Mouse (Mus musculus): ENCODE results near the gene Grik5. TPM values are rescaled to one million over a fixed set of nuclear protein-coding genes. Genes with fewer than 3 reads are reported as not detected.
A peak's percentile ranks its signal among the peaks of the same experiment; 100 is the strongest.

Gene Grik5
- total RNA-seq, 2 experiments from 2014 or later, result 2.4 to 3.1 TPM

DNA sequence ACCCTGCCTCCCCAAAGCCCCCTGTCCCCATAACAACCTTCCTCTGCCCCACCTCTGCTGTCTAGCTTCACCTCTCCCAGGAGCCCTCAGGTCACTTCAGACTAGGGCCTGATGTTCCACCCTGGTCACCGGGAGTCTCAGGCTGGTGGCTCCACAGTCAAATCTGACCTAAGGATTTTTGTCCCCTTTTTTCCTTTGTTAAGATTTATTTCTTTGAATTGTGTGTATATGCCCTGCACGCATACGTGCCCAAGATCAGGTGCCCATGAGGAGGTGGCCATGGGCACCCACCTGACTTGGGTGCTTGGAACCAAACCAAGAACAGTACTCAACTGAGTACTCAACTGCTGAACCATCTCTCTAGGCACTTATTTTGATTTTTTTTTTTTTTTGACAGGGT, 101.8 kb downstream of the Grik5 start:
- DNase-seq, result no peak
- intact Hi-C loops (cut with DNase I), result loop anchor here (2.0 kb wide), 1 partner anchor 86 kb away; the partner anchor contains the start of gene Rps19
- H3K4me3 ChIP-seq, result no peak overlapping the region
- no peak for TF ChIP-seq CTCF (IDR thresholded peaks at IDR 0.05)
- H3K27ac ChIP-seq, result no peak overlapping the region

DNA sequence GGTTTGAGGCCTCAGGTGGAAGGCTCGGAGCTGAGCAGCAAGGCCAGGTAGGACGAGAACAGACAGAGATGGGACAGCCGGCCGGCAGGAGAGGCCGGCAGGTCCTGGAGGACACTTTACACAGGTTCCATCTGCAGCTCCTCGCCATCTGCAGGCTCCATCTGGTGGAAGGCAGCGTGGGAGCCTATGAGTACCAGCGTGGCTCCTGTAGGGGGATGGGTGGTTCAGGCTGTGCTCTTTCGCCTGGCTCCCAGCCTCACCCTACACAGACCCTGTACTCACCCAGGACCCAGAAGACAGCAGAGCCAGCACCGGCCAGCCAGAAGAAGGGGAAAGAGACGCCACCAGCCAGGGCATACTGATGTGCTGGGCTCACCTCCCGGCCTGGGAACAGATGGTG, 102.3 kb downstream of the Grik5 start:
- TF ChIP-seq CTCF (IDR thresholded peaks at IDR 0.05), result no peak
- DNase-seq, result no peak
- H3K4me3 ChIP-seq, result no peak overlapping the region
- H3K27ac ChIP-seq, result no peak overlapping the region
- intact Hi-C loops (cut with DNase I), result loop anchor here (2.0 kb wide), 1 partner anchor 85 kb away; the partner anchor contains the start of gene Rps19

DNA sequence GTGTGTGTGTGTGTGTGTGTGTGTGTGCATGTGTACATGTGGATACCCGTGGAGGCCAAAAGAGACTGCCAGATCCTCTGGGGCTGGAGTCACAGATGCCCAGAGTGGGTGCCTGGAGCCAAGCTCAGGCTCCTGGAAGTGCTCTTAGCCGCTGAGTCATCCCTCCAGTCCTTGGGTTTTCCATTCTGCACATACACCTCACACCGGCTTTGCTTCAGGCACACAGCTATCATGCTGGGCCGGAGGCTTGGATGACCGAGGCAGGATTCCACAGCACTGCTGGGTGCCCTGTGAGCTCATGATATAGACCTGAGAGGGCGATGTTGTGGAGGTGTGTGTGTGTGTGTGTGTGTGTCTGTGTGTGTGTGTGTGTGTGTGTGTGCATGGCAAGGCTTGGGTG, 103.7 kb downstream of the Grik5 start:
- intact Hi-C loops (cut with DNase I), result no loop called here
- TF ChIP-seq CTCF (IDR thresholded peaks at IDR 0.05), result no peak
- no peak overlapping the region for H3K4me3 ChIP-seq
- no peak overlapping the region for H3K27ac ChIP-seq
- DNase-seq, result no peak

DNA sequence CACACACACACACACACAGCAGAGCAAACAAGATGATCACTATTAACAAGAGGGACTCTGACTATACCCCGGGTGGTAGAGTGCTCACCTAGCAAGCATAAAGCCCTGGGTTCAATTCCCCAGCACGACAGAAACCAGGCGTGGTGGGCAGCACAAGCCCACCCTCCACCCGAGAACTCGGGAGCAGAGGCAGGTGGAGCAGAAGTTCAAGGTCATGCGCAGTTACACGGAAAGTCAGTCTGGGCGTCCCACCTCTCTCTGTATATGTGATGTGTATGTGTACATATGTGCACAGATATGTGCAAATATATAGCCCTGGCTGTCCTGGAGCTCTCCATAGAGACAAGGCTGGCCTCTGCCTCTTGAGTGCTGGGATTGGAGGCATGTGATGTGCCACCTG, 104.2 kb downstream of the Grik5 start:
- DNase-seq, result no peak
- H3K4me3 ChIP-seq, result no peak overlapping the region
- intact Hi-C loops (cut with DNase I), result no loop called here
- no peak overlapping the region for H3K27ac ChIP-seq
- no peak for TF ChIP-seq CTCF (IDR thresholded peaks at IDR 0.05)

DNA sequence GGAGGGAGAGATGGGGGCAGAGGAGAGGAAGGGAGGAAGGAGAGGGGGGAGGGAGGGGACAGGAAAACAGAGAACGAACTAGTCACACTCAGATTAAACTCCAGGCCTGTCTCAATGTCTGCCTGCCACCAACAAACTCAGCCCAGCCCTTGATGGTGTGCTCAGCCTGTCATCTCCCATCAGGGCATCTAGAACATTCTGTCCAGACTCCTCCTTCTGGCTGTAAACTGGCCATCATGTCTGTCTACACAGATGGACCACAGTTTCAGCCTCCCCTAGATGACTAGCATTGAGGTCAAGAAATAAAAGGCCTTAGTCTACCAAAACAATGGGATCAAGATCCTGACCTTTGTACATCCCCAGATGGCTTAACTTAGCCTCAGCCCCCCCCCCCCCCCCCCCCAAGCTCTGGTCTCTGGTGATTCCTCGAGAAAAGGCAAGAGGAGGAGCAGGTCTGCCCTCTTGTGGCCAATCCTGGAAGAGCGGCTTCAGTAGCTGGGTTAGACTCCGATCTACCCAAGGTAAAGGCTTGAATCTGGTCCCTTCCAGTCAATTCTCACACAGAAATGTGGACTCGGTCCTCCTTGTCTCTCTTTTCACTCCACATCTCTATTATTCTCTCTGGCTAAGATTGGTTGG, 107.1 kb downstream of the Grik5 start:
- peak; percentile 74 for TF ChIP-seq CTCF (IDR thresholded peaks at IDR 0.05)
- Histone ChIP-seq H3K27ac (no peak overlapping the region), H3K4me3 (no peak overlapping the region)
- DNase-seq, result peak; percentile 81
- intact Hi-C loops (cut with DNase I), result loop anchor here (1.0 kb wide), 1 partner anchor 75 kb away; no protein-coding TSS in a partner anchor

DNA sequence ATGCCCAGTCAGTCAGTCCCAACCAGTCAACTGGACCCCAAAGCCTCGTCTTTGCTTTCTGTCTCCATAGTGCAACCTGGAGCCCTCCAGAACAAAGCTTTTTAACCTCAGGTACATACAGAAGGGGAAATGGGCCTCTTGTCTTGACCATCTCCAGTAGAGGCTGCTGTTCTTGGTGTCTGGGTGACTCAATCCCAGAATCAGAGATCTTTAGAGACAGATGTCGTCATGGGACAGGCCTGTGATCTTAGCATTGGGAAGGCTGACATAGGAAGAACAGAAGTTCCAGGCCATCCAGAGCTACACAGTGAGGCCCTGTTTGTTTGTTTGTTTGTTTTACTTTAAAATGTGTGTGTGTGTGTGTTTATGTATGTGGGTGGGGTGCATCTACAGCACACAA, 107.9 kb downstream of the Grik5 start:
- H3K4me3 ChIP-seq, result no peak overlapping the region
- TF ChIP-seq CTCF (IDR thresholded peaks at IDR 0.05), result no peak
- intact Hi-C loops (cut with DNase I), result no loop called here
- no peak for DNase-seq
- no peak overlapping the region for H3K27ac ChIP-seq

Small RNAs within 50 kb of the gene (microRNA-seq; reads per million reads assigned to microRNA genes)
- gene Mir6537 (not detected), gene Mir7046 (not detected), gene Mir7047 (not detected)

Other genes starting within 250 kb of the Grik5 start
- gene Gm9844, start 210.1 kb downstream of the Grik5 start, total RNA-seq (2021), result not detected
- not detected for gene Lypd4, start 202.4 kb downstream of the Grik5 start, total RNA-seq (2021)
- gene Dmrtc2, start 202.3 kb downstream of the Grik5 start, total RNA-seq (2021), result not detected
- gene Rps19, start 188.0 kb downstream of the Grik5 start, total RNA-seq (2021), result 100 to 1,000 TPM; 326 to 419 TPM
- gene Cd79a, start 175.0 kb downstream of the Grik5 start, total RNA-seq (2021), result not detected
- 10 to 100 TPM; 28.4 to 29.3 TPM for gene Arhgef1, start 169.4 kb downstream of the Grik5 start, total RNA-seq (2021)
- gene Gm4881, start 127.9 kb downstream of the Grik5 start, total RNA-seq (2021), result not detected
- 100 to 1,000 TPM; 231 to 243 TPM for gene Rabac1, start 99.6 kb downstream of the Grik5 start, total RNA-seq (2021)
- not detected for gene Atp1a3, start 66.4 kb downstream of the Grik5 start, total RNA-seq (2021)
- 1 to 10 TPM; 7.2 to 9.2 TPM for gene Zfp574, start 221 bp upstream of the Grik5 start, total RNA-seq (2021)
- gene Pou2f2, start 107.4 kb upstream of the Grik5 start, total RNA-seq (2021), result under 1 TPM; 0.08 to 0.13 TPM
- 1 to 10 TPM; 9.3 to 9.4 TPM for gene Dedd2, start 148.3 kb upstream of the Grik5 start, total RNA-seq (2021)
- gene Zfp526, start 149.1 kb upstream of the Grik5 start, total RNA-seq (2021), result 1 to 10 TPM; 5.5 to 6.1 TPM
- 10 to 100 TPM; 74.1 to 77.4 TPM for gene Gsk3a, start 165.5 kb upstream of the Grik5 start, total RNA-seq (2021)
- gene Erf, start 178.4 kb upstream of the Grik5 start, total RNA-seq (2021), result 1 to 10 TPM; 5.4 to 7.4 TPM
- 10 to 100 TPM; 37.0 to 40.4 TPM for gene Cic, start 195.4 kb upstream of the Grik5 start, total RNA-seq (2021)
- under 1 TPM; 0.38 to 0.86 TPM for gene Pafah1b3, start 225.6 kb upstream of the Grik5 start, total RNA-seq (2021)
- gene Prr19, start 229.1 kb upstream of the Grik5 start, total RNA-seq (2021), result not detected
- gene Tmem145, start 233.8 kb upstream of the Grik5 start, total RNA-seq (2021), result not detected
- 10 to 100 TPM; 16.9 to 19.6 TPM for gene Megf8, start 244.8 kb upstream of the Grik5 start, total RNA-seq (2021)